8 mouse cellular contexts compared by ENCODE assay signal in the genomic region with DNA sequence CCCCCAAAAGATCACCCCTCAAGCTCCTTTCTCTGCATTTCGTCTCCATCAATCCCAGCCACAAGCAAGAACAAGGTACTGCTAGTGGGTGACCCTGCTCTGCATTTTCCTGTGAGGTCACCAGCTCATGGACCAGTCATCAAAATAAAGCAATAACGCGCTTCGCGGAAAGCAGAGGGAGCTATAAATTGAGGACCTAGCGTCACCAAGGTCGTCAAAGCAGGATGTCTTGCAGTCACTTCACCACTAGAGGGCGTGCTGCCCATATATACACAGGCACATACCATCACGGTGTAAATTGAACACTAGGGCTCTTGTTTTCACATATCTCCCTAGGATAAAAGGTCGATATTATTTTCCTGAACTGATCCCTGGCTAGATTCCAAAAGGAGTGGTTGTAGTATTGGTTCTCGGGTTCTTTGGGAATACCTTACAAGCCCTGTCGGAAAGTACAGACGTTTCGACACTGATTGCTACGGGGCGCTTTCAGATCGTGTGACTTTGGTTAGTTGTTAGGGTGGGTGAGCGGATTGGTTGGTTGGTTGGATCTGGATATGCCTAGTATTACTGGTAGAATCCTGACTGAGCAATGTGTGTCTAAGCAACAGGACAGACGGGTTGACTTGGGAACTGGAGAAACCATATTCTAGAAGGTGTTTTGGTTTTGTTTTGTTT.
DNase-seq lines count a peak whose midpoint lies in the region; ATAC-seq lines count a peak whose summit lies in the region.

No protein-coding gene starts in this region.

- H3K27me3 ChIP-seq in forebrain, embryonic 10.5 days (ENCODE audit: poor library complexity, severe bottlenecking) = no peaks in the 10 kb centered on the region
- no peaks in the 10 kb centered on the region for H3K27me3 ChIP-seq in liver, embryonic 16.5 days (ENCODE audit: control insufficient read depth, insufficient read depth, low read depth, low read length)
- no peaks in the 10 kb centered on the region for H3K27me3 ChIP-seq in neural tube, embryonic 13.5 days

- no peaks in the 10 kb centered on the region for H3K9me3 ChIP-seq in forebrain, embryonic 10.5 days
- H3K9me3 ChIP-seq in liver, embryonic 16.5 days (replicated peaks; ENCODE audit: control insufficient read depth, low read length) = no peaks in the 10 kb centered on the region
- no peaks in the 10 kb centered on the region for H3K9me3 ChIP-seq in neural tube, embryonic 13.5 days

- peaks cover 8% of the 10 kb centered on the region; the same call in 1 of the 2 replicates for H3K4me1 ChIP-seq in forebrain, embryonic 10.5 days
- H3K4me1 ChIP-seq in liver, embryonic 16.5 days (ENCODE audit: control insufficient read depth, low read depth, low read length) = no peaks in the 10 kb centered on the region
- peaks cover 4% of the 10 kb centered on the region; the same call in 1 of the 2 replicates for H3K4me1 ChIP-seq in neural tube, embryonic 13.5 days (replicated peaks)

- H3K9ac ChIP-seq in liver, embryonic 16.5 days (ENCODE audit: low read depth, low read length) = no peak overlapping the region
- H3K9ac ChIP-seq in neural tube, embryonic 13.5 days = no peak overlapping the region

- peaks cover 57% of the 10 kb centered on the region for H3K36me3 ChIP-seq in forebrain, embryonic 10.5 days (replicated peaks)
- H3K36me3 ChIP-seq in liver, embryonic 16.5 days (ENCODE audit: control insufficient read depth, insufficient read depth) = no peaks in the 10 kb centered on the region
- peaks cover 7% of the 10 kb centered on the region; the same call in 1 of the 2 replicates for H3K36me3 ChIP-seq in neural tube, embryonic 13.5 days

- no peak overlapping the region for H3K27ac ChIP-seq in forebrain, embryonic 10.5 days
- no peak overlapping the region for H3K27ac ChIP-seq in liver, embryonic 16.5 days (ENCODE audit: low read length)
- H3K27ac ChIP-seq in neural tube, embryonic 13.5 days (replicated peaks) = no peak overlapping the region

- intact Hi-C loops in heart, postnatal 14 days (cut with DNase I) = loop anchor here (2.0 kb wide), 1 partner anchor 84 kb away; a partner anchor contains a TSS

- H3K4me2 ChIP-seq in liver, embryonic 16.5 days (ENCODE audit: low read depth, low read length) = peak overlapping the region; percentile 22; the same call in 1 of the 2 replicates
- peak overlapping the region; percentile 39 for H3K4me2 ChIP-seq in neural tube, embryonic 13.5 days

- no peak overlapping the region for H3K4me3 ChIP-seq in forebrain, embryonic 10.5 days
- no peak overlapping the region for H3K4me3 ChIP-seq in liver, embryonic 16.5 days (ENCODE audit: low read depth, low read length)
- H3K4me3 ChIP-seq in neural tube, embryonic 13.5 days = no peak overlapping the region

- DNase-seq in ES-CJ7 (ENCODE audit: low read depth, low spot score) = peak; percentile 91
- DNase-seq in c-Kit-negative CD71-positive TER-119-positive erythroid progenitor cells, embryonic 14.5 days (ENCODE audit: low read depth, low spot score) = peak; percentile 57
- peak; percentile 61 for DNase-seq in forebrain, embryonic 10.5 days (ENCODE audit: extremely low spot score, low spot score)
- DNase-seq in heart, postnatal 14 days = peak; percentile 61 to 69
- peak; percentile 78 to 85 for DNase-seq in kidney, postnatal 4 days
- peak; percentile 68 for DNase-seq in testis, postnatal 14 days (ENCODE audit: low spot score)

- WGBS in forebrain, embryonic 10.5 days = 56% methylated on average over 19 of the region's 19 CpGs
- 42% methylated on average over 19 of the region's 19 CpGs for WGBS in liver, embryonic 16.5 days (ENCODE audit: insufficient replicate concordance)
- 38% methylated on average over 19 of the region's 19 CpGs for WGBS in neural tube, embryonic 13.5 days

- ATAC-seq in liver, embryonic 16.5 days (ENCODE audit: low read depth) = peak; percentile 75
- ATAC-seq in neural tube, embryonic 13.5 days (ENCODE audit: low read depth) = peak; percentile 75; the same call in 1 of the 2 replicates
